In genomic region chr2:18587746-18588231, GRCm38 (mm10) we compare ENCODE assay signal across 8 mouse cellular contexts.
DNase-seq lines count a peak whose midpoint lies in the region; ATAC-seq and TF ChIP-seq lines count a peak whose summit lies in the region.

No protein-coding gene starts in this region.

- intact Hi-C loops in heart, postnatal 14 days (cut with DNase I) = loop anchor here (2.0 to 10.0 kb wide), 5 partner anchors 83 to 563 kb away; partner anchors contain the start of genes Dnajc1 and Spag6

- peak; percentile 26 to 54 for DNase-seq in heart, adult 18-20 months
- DNase-seq in heart, postnatal 14 days = no peak
- DNase-seq in kidney, postnatal 4 days = peak; percentile 31 to 50
- no peak for DNase-seq in adrenal gland, postnatal 4 days (ENCODE audit: low spot score in 2 of 2)
- DNase-seq in urinary bladder, postnatal 10 days (ENCODE audit: low spot score) = no peak

- peak; percentile 15; the same call in 1 of the 2 replicates for ATAC-seq in heart, embryonic 12.5 days (ENCODE audit: insufficient number of reproducible peaks, low FRiP score)
- peak; percentile 37; the same call in 1 of the 2 replicates for ATAC-seq in midbrain, embryonic 15.5 days (replicated peaks)

- TF ChIP-seq POLR2A in bone marrow, adult 2 months (IDR thresholded peaks at IDR 0.05; ENCODE audit: borderline replicate concordance, control insufficient read depth, low read depth, low read length) = no peak

- H3K36me3 ChIP-seq in heart, embryonic 12.5 days = no peaks in the 10 kb centered on the region
- no peaks in the 10 kb centered on the region for H3K36me3 ChIP-seq in midbrain, embryonic 15.5 days (replicated peaks)

- TF ChIP-seq CTCF in bone marrow, adult 2 months (IDR thresholded peaks at IDR 0.05; ENCODE audit: control insufficient read depth, insufficient read depth, low read length) = no peak

- WGBS in bone marrow, adult 2 months = 1% methylated on average over 16 of the region's 16 CpGs
- under 1% methylated on average over 16 of the region's 16 CpGs for WGBS in heart, embryonic 12.5 days
- WGBS in midbrain, embryonic 15.5 days = under 1% methylated on average over 16 of the region's 16 CpGs

- peak overlapping the region; percentile 71 for H3K4me2 ChIP-seq in heart, embryonic 12.5 days
- H3K4me2 ChIP-seq in midbrain, embryonic 15.5 days = peak overlapping the region; percentile 70

- peak overlapping the region; percentile 68 for H3K4me3 ChIP-seq in bone marrow, adult 2 months (replicated peaks; ENCODE audit: control insufficient read depth, low read depth, low read length)
- H3K4me3 ChIP-seq in heart, embryonic 12.5 days = peak overlapping the region; percentile 63
- H3K4me3 ChIP-seq in midbrain, embryonic 15.5 days = peak overlapping the region; percentile 65

- H3K9ac ChIP-seq in heart, embryonic 12.5 days = peak overlapping the region; percentile 65
- peak overlapping the region; percentile 46 for H3K9ac ChIP-seq in midbrain, embryonic 15.5 days

- no peaks in the 10 kb centered on the region for H3K9me3 ChIP-seq in heart, embryonic 12.5 days (replicated peaks)
- no peaks in the 10 kb centered on the region for H3K9me3 ChIP-seq in midbrain, embryonic 15.5 days

- no peaks in the 10 kb centered on the region for H3K4me1 ChIP-seq in bone marrow, adult 2 months (ENCODE audit: control insufficient read depth, insufficient read depth, low read length)
- H3K4me1 ChIP-seq in heart, embryonic 12.5 days (replicated peaks) = no peaks in the 10 kb centered on the region
- no peaks in the 10 kb centered on the region for H3K4me1 ChIP-seq in midbrain, embryonic 15.5 days

- peaks cover 23% of the 10 kb centered on the region for H3K27me3 ChIP-seq in heart, embryonic 12.5 days (replicated peaks)
- no peaks in the 10 kb centered on the region; the same call in 1 of the 2 replicates for H3K27me3 ChIP-seq in midbrain, embryonic 15.5 days (replicated peaks)

- no peak overlapping the region for H3K27ac ChIP-seq in bone marrow, adult 2 months (ENCODE audit: control insufficient read depth, insufficient read depth, low read depth, low read length, poor library complexity)
- no peak overlapping the region for H3K27ac ChIP-seq in heart, embryonic 12.5 days (ENCODE audit: poor library complexity, severe bottlenecking)
- peak overlapping the region; percentile 66; the same call in 1 of the 2 replicates for H3K27ac ChIP-seq in midbrain, embryonic 15.5 days

Comparison
In these comparisons a context has a peak if more than half of its experiments do, and no peak if none do; other contexts are left out.
1. DNase-seq: peak in heart, adult 18-20 months (2 of 2) and kidney, postnatal 4 days (2 of 2); none in heart, postnatal 14 days (0 of 2), adrenal gland, postnatal 4 days (0 of 2) and urinary bladder, postnatal 10 days (single experiment).
2. Peak in every context shown above with its lines, with median percentiles within 50 percentile points of each other: H3K4me3 ChIP-seq.